Mouse (Mus musculus): Measurements from ENCODE around the gene Fads1.
A peak's percentile ranks its signal among the peaks of the same experiment; 100 is the strongest.
"Not testable (repeated sequence)": the region's sequence is repeated elsewhere in the genome, so short reads cannot be mapped to it uniquely, and the experiment has no call there.

The Fads1 gene

GRCm38 (mm10) chr19:10182670-10183298 lies at the start of gene Fads1:
TSS of gene Fads1 (plus strand) at chr19:10182888.
- DNase-seq, result peak; percentile 96

- peak; percentile 6 for DNase-seq
These were observed 48.0 kb upstream of the Fads1 start for GRCm38 (mm10) chr19:10134692-10135091.

GRCm38 (mm10) chr19:10137423-10137822 lies 45.3 kb upstream of the Fads1 start:
- DNase-seq, result no peak

- no peak for DNase-seq
These were observed 43.0 kb upstream of the Fads1 start for GRCm38 (mm10) chr19:10139736-10140135.

GRCm38 (mm10) chr19:10143667-10144066 lies 39.0 kb upstream of the Fads1 start:
- DNase-seq, result no peak

- no peak for DNase-seq
These were observed 38.2 kb upstream of the Fads1 start for GRCm38 (mm10) chr19:10144464-10144863.

GRCm38 (mm10) chr19:10148555-10148954 lies 34.1 kb upstream of the Fads1 start:
- no peak for DNase-seq

GRCm38 (mm10) chr19:10149189-10149588 lies 33.5 kb upstream of the Fads1 start:
- no peak for DNase-seq

GRCm38 (mm10) chr19:10157725-10158124 lies 25.0 kb upstream of the Fads1 start:
- no peak for DNase-seq

- no peak for DNase-seq
These were observed 18.8 kb upstream of the Fads1 start for GRCm38 (mm10) chr19:10163896-10164295.

GRCm38 (mm10) chr19:10165928-10166327 lies 16.8 kb upstream of the Fads1 start:
- not testable (repeated sequence) for DNase-seq

- DNase-seq, result no peak
These were observed 15.6 kb upstream of the Fads1 start for GRCm38 (mm10) chr19:10167112-10167511.

GRCm38 (mm10) chr19:10167951-10168350 lies 14.7 kb upstream of the Fads1 start:
- no peak for DNase-seq

GRCm38 (mm10) chr19:10168441-10168840 lies 14.2 kb upstream of the Fads1 start:
- DNase-seq, result no peak

- no peak for DNase-seq
These were observed 13.5 kb upstream of the Fads1 start for GRCm38 (mm10) chr19:10169179-10169578.

GRCm38 (mm10) chr19:10169692-10170330 lies 12.9 kb upstream of the Fads1 start:
- DNase-seq, result not testable (repeated sequence)

GRCm38 (mm10) chr19:10170466-10170865 lies 12.2 kb upstream of the Fads1 start:
- no peak for DNase-seq

- no peak for DNase-seq
These were observed 11.3 kb upstream of the Fads1 start for GRCm38 (mm10) chr19:10171359-10171758.

- DNase-seq, result no peak
These were observed 10.8 kb upstream of the Fads1 start for GRCm38 (mm10) chr19:10171846-10172245.

- DNase-seq, result peak; percentile 83
These were observed 9.5 kb upstream of the Fads1 start for GRCm38 (mm10) chr19:10173116-10173718.

GRCm38 (mm10) chr19:10173844-10174539 lies 8.7 kb upstream of the Fads1 start:
- no peak for DNase-seq

GRCm38 (mm10) chr19:10174956-10175355 lies 7.7 kb upstream of the Fads1 start:
- no peak for DNase-seq

GRCm38 (mm10) chr19:10176477-10176876 lies 6.2 kb upstream of the Fads1 start:
- no peak for DNase-seq

GRCm38 (mm10) chr19:10176941-10177372 lies 5.7 kb upstream of the Fads1 start:
- no peak for DNase-seq
